Mouse (Mus musculus) CD4-positive, CD25-positive, alpha-beta regulatory T cell (primary cell): ENCODE measurements around the gene Gm11060. TPM values are rescaled to one million over a fixed set of nuclear protein-coding genes. Genes with fewer than 3 reads are reported as not detected.

ENCODE experiments used
- polyA plus RNA-seq: library from polyadenylated mRNA; unstranded; fragments of 100-300 nt; shearing (Covaris generic); gene quantifications from one replicate; pipeline ENCODE4 v1.2.1, GENCODE M21; 2017

The Gm11060 gene
- polyA plus RNA-seq, result not detected

DNA sequence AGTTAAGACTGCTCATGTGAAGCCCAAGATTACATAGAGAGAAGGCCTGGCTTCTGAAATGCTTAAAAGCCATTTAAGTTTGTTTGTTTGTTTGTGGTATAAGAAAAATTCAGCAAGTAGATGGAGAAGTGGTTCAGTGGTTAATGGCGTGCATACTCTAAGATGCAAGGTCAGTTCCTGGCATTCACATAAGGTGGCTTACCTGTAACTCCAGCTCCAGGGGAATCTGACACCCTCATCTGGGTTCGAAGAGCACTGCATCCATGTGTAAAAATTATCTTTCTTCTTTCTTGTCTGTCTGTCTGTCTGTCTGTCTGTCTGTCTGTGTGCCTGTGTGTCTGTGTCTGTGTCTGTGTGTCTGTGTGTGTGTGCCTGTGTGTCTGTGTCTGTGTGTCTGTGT is at the start of gene Gm11060:
Gene Gm11060 (plus strand): TSS at position 301 of the 400 bp plus-strand sequence.

DNA sequence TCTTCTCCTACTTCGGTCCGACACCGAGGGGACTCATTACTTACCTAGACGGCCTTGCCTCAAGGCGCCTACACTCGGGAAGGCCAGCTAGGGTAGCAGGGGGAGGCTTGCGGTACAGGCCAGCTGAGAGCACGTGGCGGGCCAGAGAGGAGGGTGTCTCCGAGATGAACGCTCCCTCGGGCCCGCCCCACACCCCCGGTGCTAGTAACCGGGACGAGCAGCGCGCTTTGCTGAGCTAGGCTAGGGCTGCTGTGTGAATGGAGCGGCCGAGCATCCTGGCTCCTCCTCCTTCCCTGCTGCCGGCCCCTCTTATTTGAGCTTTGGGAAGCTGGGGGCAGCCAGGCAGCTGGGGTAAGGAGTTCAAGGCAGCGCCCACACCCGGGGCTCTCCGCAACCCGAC is 34.5 kb downstream of the Gm11060 start, which contains the start of gene Wt1:
Gene Wt1 (plus strand): TSS at position 251 of the 400 bp plus-strand sequence.

Other genes with a start within 250 kb of the Gm11060 start
- 1.4 TPM for gene Prrg4, start 242.1 kb upstream of the Gm11060 start, polyA plus RNA-seq
- gene Ccdc73, start 224.2 kb upstream of the Gm11060 start, polyA plus RNA-seq, result 4.1 TPM
- 292 TPM for gene Eif3m, start 74.9 kb upstream of the Gm11060 start, polyA plus RNA-seq
- not detected for gene Wt1, start 34.5 kb downstream of the Gm11060 start, polyA plus RNA-seq
- not detected for gene Them7, start 132.3 kb downstream of the Gm11060 start, polyA plus RNA-seq